Mouse (Mus musculus) cerebellum, adult 2 months (tissue): ENCODE measurements around the gene Dapk2.

Experiments used
- CTCF ChIP-seq: fragments of 200-500 bp; IDR thresholded peaks from 2 replicates; pipeline ENCODE4 v1.5.1; 2011; ENCODE audit warnings: low read depth, mild to moderate bottlenecking, control low read depth, low read length, moderate library complexity, borderline replicate concordance; ENCODE audit not compliant: insufficient read depth
- POLR2A ChIP-seq: fragments of 200-500 bp; IDR thresholded peaks from 2 replicates; pipeline ENCODE4 v1.6.1; 2011; ENCODE audit warnings: low read length, control low read depth, borderline replicate concordance; ENCODE audit not compliant: insufficient read depth

- TF ChIP-seq CTCF (no peak), POLR2A (no peak)
Observed at GRCm38 (mm10) chr9:66236615-66237014, 78.6 kb downstream of the Dapk2 start.
